Mouse (Mus musculus): ENCODE results near the gene Etl4. TPM values are rescaled to one million over a fixed set of nuclear protein-coding genes. Genes with fewer than 3 reads are reported as not detected.

Etl4 gene
- total RNA-seq, 2 experiments from 2014 or later: 138 to 142 TPM

DNA sequence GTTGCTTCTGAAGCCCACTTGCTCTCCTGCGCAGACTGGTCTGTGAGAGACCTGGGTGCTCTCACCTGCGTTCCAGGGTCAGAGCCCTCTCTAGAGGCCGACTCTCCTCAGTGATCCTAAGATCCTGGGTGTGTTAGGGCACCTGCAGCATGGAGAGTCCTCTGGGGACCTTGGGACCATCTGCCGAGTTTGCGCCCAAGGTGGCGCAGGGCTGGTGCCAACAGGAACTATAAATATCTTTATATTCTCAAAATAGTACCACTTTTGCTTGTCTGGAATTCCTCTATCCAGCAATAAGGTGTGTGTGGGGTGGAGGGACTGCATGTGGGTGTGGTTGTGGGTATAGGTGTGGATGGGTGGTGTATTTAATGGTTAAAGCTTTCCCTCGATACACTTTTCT is 293.4 kb downstream of the Etl4 start:
- no peak for TF ChIP-seq CTCF (IDR thresholded peaks at IDR 0.05)
- Histone ChIP-seq H3K27ac (no peak overlapping the region; the same call in 1 of the 2 replicates), H3K4me3 (no peak overlapping the region)
- no peak for DNase-seq (ENCODE audit: extremely low spot score in 1 of 2, low spot score in 2 of 2)
- intact Hi-C loops (cut with DNase I): no loop called here

DNA sequence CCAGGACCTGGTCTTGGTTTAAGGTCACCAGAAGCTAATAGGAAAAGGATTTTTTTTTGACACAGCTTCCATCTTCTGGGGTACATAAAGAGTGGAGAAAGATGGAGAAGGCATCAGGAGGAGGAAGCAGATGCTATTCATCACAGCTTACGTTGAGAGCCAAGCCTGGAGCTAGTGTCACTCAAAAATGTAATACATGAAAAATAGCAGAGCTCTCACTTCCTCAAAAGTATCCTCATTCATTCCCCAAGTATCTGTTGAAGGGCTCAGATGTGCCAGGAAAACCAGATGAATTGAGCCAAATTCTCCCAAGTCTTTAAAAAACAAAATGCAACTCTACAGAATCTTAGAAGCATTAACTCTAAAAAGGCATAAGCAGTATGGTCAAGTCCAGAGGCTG is 297.1 kb downstream of the Etl4 start:
- no peak for TF ChIP-seq CTCF (IDR thresholded peaks at IDR 0.05)
- no peak overlapping the region for H3K4me3 ChIP-seq
- intact Hi-C loops (cut with DNase I): no loop called here
- no peak for DNase-seq (ENCODE audit: extremely low spot score in 1 of 2, low spot score in 2 of 2)
- no peak overlapping the region for H3K27ac ChIP-seq

DNA sequence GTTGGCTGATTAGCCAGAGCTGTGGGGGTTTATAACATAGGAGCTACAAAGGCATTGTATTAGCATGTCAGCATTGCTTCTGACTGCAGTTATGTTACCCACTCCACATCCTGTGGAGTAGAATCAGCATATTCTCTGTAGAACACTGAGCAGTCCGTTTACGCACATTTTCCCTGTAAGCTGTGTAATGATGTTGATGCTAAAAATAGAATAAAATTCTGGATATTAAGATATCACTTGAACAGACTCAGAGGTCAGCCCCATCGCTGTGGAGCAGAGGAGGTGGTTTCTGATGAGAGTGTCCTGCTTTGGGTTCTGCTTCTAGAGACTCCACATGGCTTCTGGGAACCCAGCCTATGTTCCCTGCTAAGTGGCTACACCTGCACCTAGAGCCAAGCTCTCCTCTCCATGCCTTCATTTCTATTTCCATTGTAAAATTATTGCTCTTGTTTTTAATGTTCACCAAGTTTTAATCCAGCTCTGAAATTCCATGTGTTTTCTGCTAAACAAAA is 299.2 kb downstream of the Etl4 start:
- H3K4me3 ChIP-seq: no peak overlapping the region
- intact Hi-C loops (cut with DNase I): no loop called here
- no peak for DNase-seq (ENCODE audit: extremely low spot score in 1 of 2, low spot score in 2 of 2)
- no peak for TF ChIP-seq CTCF (IDR thresholded peaks at IDR 0.05)
- H3K27ac ChIP-seq: no peak overlapping the region

DNA sequence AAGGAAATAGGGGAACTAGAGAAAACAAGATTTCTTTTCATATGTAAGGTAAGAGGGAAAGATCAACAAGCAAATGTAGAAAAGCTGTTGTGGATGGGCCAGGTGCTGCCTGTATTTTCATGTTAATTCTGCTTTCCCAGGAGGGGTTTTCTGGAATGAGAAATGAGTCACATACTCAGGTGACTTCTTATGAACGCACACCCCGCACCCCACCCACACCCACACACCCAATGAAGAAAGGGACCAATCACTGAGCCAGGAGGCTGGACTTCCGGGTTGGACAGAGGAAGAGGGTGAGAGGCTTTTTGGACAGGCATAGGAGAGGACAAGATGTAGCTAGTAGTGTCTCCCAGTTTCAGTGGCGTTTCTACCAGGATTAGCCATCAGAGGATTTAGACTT is 299.8 kb downstream of the Etl4 start:
- no peak for TF ChIP-seq CTCF (IDR thresholded peaks at IDR 0.05)
- DNase-seq (ENCODE audit: extremely low spot score in 1 of 2, low spot score in 2 of 2): no peak
- Histone ChIP-seq H3K4me3 (no peak overlapping the region), H3K27ac (no peak overlapping the region)
- intact Hi-C loops (cut with DNase I): no loop called here

DNA sequence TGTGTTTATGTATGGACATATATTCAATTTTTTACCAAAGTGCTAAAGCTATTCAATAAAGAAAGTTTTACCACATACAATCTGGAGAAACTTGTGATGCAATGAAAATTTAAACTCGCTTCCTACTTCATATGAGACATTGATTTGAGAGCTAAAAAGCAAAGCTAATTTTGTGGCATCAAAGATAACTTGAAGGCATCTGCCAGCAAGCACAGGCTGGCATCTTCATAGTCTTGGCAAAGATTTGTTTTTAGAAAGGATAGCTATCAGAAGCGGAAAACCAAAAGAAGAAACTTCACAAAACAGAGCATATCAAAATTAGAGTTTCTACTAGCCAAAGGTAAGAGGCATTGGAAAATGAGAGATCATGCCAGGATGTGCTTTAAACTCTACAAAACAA is 306.7 kb downstream of the Etl4 start:
- intact Hi-C loops (cut with DNase I): loop anchor here (2.0 kb wide), 1 partner anchor 33 kb away; no protein-coding TSS in a partner anchor
- no peak for TF ChIP-seq CTCF (IDR thresholded peaks at IDR 0.05)
- no peak overlapping the region for H3K4me3 ChIP-seq
- DNase-seq (ENCODE audit: extremely low spot score in 1 of 2, low spot score in 2 of 2): no peak
- H3K27ac ChIP-seq: peak overlapping the region; percentile 42; the same call in 1 of the 2 replicates

DNA sequence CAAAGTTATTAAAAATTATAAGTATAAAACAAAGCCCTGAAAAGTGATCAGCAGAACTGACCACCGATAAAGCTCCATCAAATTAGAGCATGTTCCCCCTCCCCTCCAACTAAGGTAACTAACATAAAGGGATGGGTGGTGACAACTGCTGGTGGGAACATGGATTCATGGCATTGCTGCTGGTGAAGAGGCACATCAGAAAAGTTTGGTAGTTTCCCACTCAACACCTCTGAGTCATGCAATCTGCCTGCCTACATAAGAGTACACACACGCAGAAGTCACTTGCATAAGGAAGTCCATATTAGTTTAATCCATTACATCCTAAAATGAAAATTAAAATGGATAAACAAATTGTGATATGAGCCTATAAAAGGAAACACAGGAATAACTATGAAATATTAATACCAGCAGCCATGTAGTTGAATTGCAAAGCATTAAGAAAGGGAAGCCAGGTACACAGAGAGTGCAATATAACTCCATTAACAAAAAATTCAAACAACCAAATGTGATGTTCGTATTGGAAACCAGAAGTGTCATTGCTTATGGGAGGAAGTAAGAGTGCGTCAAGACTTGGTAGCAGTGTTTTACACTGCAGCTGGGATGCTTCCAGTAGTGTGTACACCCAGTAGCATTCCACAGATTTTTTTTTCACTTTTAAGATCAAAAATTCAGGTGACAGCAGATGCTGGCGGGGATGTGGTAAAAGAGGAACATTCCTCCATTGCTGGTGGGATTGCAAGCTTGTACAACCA is 307.3 kb downstream of the Etl4 start:
- no peak for TF ChIP-seq CTCF (IDR thresholded peaks at IDR 0.05)
- intact Hi-C loops (cut with DNase I): loop anchor here (2.0 kb wide), 1 partner anchor 32 kb away; no protein-coding TSS in a partner anchor
- Histone ChIP-seq H3K4me3 (no peak overlapping the region), H3K27ac (peak overlapping the region; percentile 64; the same call in 1 of the 2 replicates)
- peak; percentile 10 to 42 for DNase-seq (ENCODE audit: extremely low spot score in 1 of 2, low spot score in 2 of 2)

DNA sequence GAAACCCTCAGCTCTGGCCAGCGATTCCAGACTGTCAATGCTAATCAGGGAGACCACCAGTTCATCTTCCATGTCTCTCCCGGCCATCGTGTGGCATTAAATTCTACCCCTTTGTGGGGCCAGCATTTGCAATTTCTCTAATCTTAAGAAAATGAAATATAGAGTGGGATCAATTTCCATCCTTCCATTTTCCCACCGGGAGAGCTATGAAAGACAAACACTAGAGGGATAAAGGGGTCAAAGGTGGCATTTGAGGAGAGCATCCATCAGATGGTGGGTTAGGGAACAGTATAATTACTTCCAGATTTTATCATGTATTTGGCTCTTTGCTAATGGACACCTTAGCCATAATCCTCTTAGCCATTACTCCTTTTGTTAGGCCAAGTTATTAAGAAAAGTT is 321.8 kb downstream of the Etl4 start:
- no peak for DNase-seq (ENCODE audit: extremely low spot score in 1 of 2, low spot score in 2 of 2)
- intact Hi-C loops (cut with DNase I): no loop called here
- H3K27ac ChIP-seq: no peak overlapping the region
- TF ChIP-seq CTCF (IDR thresholded peaks at IDR 0.05): no peak
- no peak overlapping the region for H3K4me3 ChIP-seq

DNA sequence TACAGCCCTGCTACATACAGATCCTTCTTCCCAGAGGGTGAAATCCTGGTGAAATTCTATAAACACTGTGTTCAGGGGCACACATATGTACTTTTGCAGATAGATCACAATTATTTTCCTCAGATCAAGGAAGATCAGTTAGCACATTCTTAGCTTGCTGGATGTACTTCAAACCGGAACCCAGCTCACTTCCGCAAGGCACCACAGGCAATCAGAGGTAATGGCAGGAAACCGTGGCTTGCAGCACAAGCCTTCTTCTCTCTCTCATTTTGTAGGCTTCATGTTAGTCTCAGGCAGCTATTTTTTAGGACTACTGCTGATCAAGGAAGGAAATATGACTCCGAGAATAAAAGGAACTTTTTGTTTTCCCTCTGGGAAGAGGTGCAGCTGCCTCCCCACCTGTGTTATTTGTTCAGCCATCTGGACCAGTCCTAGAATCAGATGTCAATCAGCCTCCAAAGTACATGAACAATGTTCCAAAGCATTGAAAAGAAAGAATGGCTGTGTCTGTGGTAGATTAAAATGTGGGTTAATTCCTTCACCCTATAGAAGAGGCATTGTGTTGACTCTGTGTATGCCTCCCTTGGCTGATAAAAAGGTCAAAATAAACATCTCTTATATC is 338.6 kb downstream of the Etl4 start:
- Histone ChIP-seq H3K27ac (peak overlapping the region; percentile 69), H3K4me3 (no peak overlapping the region)
- DNase-seq (ENCODE audit: extremely low spot score in 1 of 2, low spot score in 2 of 2): peak in 1 of 2 experiments; percentile 18
- no peak for TF ChIP-seq CTCF (IDR thresholded peaks at IDR 0.05)
- intact Hi-C loops (cut with DNase I): loop anchor here (2.0 to 5.0 kb wide), 2 partner anchors 31 to 44 kb away; no protein-coding TSS in a partner anchor

DNA sequence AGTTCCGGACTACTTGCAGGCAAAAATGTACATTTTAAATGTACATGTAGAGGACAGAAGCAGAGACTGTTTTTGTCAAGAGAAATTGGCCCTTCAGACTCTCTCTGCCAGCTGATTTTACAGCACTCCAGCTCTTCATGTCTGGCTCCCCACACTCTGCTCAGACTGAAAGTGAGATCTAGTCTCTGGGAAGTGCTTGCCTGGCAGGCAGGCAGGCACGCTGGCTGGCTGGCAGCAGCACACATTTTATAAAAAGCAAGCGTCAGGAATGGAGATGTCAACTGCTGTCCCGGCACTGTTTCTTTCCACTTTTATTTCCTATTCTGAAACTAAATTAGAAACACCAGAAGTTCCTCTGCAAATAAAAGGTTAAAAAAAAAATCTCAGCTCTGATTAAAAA is 339.8 kb downstream of the Etl4 start:
- Histone ChIP-seq H3K4me3 (no peak overlapping the region), H3K27ac (peak overlapping the region; percentile 69)
- peak; percentile 26 to 43 for DNase-seq (ENCODE audit: extremely low spot score in 1 of 2, low spot score in 2 of 2)
- intact Hi-C loops (cut with DNase I): loop anchor here (2.0 to 5.0 kb wide), 2 partner anchors 33 to 43 kb away; no protein-coding TSS in a partner anchor
- TF ChIP-seq CTCF (IDR thresholded peaks at IDR 0.05): no peak

DNA sequence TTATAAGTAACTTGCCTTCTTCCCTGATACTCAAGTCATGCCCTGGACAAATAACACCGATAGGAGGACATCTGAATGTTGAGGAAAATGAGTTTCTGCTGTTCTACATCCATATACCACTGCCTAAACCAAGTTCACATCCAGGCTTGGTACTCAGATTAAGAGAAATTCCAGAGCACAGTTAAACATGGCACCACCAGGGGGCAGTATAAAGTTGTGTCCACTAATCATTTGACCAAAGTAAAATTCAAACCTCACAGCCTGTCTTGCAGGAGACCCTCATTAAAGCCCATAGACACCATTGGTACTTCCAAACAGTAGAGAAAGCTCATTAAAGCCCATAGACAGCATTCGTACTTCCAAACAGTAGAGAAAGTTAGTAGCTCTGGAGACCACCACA is 366.5 kb downstream of the Etl4 start:
- peak; percentile 19 to 50 for DNase-seq (ENCODE audit: extremely low spot score in 1 of 2, low spot score in 2 of 2)
- intact Hi-C loops (cut with DNase I): loop anchor here (1.0 to 10.0 kb wide), 3 partner anchors 219 to 499 kb away; no protein-coding TSS in a partner anchor
- no peak overlapping the region for H3K27ac ChIP-seq
- no peak overlapping the region for H3K4me3 ChIP-seq
- TF ChIP-seq CTCF (IDR thresholded peaks at IDR 0.05): peak; percentile 70

DNA sequence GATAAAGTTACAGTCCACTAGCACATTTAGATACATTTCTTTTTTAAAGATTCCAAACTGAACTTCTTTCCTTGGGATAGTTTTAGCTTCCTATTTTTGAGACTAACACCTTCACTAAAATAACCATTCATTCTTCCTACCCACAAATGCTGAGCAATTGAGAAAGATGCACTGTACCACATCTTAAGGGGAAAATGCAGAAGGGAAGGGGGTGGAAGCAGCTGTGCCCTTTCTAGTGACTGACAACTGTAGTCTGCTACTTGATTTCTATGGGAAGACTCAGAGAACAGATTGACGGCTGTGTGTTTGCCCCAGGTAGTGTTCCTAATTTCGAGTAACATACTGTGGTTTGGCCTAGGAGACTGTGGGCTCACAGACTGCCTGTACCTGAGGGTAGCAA is 372.3 kb downstream of the Etl4 start:
- peak; percentile 14 to 28 for DNase-seq (ENCODE audit: extremely low spot score in 1 of 2, low spot score in 2 of 2)
- no peak overlapping the region for H3K4me3 ChIP-seq
- intact Hi-C loops (cut with DNase I): loop anchor here (10.0 kb wide), 1 partner anchor 333 kb away; no protein-coding TSS in a partner anchor
- TF ChIP-seq CTCF (IDR thresholded peaks at IDR 0.05): no peak
- no peak overlapping the region for H3K27ac ChIP-seq

DNA sequence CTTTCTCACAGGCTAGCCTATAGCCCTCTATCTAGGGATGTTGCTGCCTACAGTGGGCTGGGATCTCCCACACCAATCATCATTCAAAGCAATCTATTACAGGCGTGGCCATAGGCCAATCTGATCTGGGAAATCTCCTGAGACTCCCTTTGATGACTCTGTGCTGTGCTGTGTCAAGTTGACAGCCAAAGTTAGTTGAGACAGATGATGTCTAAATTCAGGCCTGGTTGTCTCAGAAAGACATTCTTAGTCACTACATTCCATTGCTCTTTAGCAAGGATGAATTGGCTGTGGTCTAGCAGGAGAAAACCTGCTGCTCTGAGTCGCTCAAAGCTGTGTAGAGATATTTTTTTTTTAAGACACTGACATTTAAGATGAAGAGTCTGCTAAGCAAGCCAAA is 374.8 kb downstream of the Etl4 start:
- intact Hi-C loops (cut with DNase I): loop anchor here (10.0 kb wide), 1 partner anchor 330 kb away; no protein-coding TSS in a partner anchor
- DNase-seq (ENCODE audit: extremely low spot score in 1 of 2, low spot score in 2 of 2): no peak
- Histone ChIP-seq H3K4me3 (no peak overlapping the region), H3K27ac (no peak overlapping the region)
- TF ChIP-seq CTCF (IDR thresholded peaks at IDR 0.05): no peak

Measured in left cerebral cortex, adult 2 months (tissue).